Mouse (Mus musculus): ENCODE results near the gene Cgn. TPM values are rescaled to one million over a fixed set of nuclear protein-coding genes. Genes with fewer than 3 reads are reported as not detected.
"Not testable (repeated sequence)": the region's sequence is repeated elsewhere in the genome, so short reads cannot be mapped to it uniquely, and the experiment has no call there.

Cgn gene
- polyA plus RNA-seq, 1 experiment from 2014 or later, result 1.4 TPM

- H3K36me3 ChIP-seq, result no peaks in the 10 kb centered on the region
- H3K4me2 ChIP-seq, result no peak overlapping the region
- no peak overlapping the region for H3K4me3 ChIP-seq
- 71% methylated on average over 2 of the region's 2 CpGs for WGBS
- peaks cover 11% of the 10 kb centered on the region for H3K27me3 ChIP-seq
- no peak for ATAC-seq (replicated peaks; ENCODE audit: insufficient number of reproducible peaks, insufficient read depth, low FRiP score, low read depth)
- peaks cover 13% of the 10 kb centered on the region for H3K4me1 ChIP-seq (replicated peaks)
- H3K9ac ChIP-seq, result no peak overlapping the region
- H3K9me3 ChIP-seq (replicated peaks), result no peaks in the 10 kb centered on the region
- no peak overlapping the region for H3K27ac ChIP-seq
Measured at GRCm38 (mm10) chr3:94789516-94789915, 3.2 kb upstream of the Cgn start.

- ATAC-seq (replicated peaks; ENCODE audit: insufficient number of reproducible peaks, insufficient read depth, low FRiP score, low read depth), result no peak
- Histone ChIP-seq H3K4me1 (replicated peaks) (peaks cover 13% of the 10 kb centered on the region), H3K36me3 (no peaks in the 10 kb centered on the region), H3K27ac (no peak overlapping the region), H3K4me2 (no peak overlapping the region), H3K4me3 (no peak overlapping the region), H3K9me3 (replicated peaks) (no peaks in the 10 kb centered on the region), H3K27me3 (peaks cover 13% of the 10 kb centered on the region), H3K9ac (no peak overlapping the region)
- WGBS, result 96% methylated on average over 1 of the region's 1 CpGs
Measured at GRCm38 (mm10) chr3:94789071-94789470, 2.8 kb upstream of the Cgn start.

- H3K4me1 ChIP-seq (replicated peaks), result peaks cover 13% of the 10 kb centered on the region
- peak overlapping the region; percentile 96 for H3K4me2 ChIP-seq
- peak overlapping the region; percentile 47; the same call in 1 of the 2 replicates for H3K9ac ChIP-seq
- H3K36me3 ChIP-seq, result no peaks in the 10 kb centered on the region
- H3K27ac ChIP-seq, result no peak overlapping the region
- WGBS, result 7% methylated on average over 10 of the region's 11 CpGs
- H3K27me3 ChIP-seq, result peaks cover 13% of the 10 kb centered on the region
- H3K9me3 ChIP-seq (replicated peaks), result no peaks in the 10 kb centered on the region
- peak overlapping the region; percentile 65 for H3K4me3 ChIP-seq
- ATAC-seq (replicated peaks; ENCODE audit: insufficient number of reproducible peaks, insufficient read depth, low FRiP score, low read depth), result no peak
Measured at GRCm38 (mm10) chr3:94787122-94787780, 959 bp upstream of the Cgn start.

- ATAC-seq (replicated peaks; ENCODE audit: insufficient number of reproducible peaks, insufficient read depth, low FRiP score, low read depth), result peak; percentile 21
- Histone ChIP-seq H3K9ac (peak overlapping the region; percentile 57), H3K27me3 (peaks cover 13% of the 10 kb centered on the region), H3K36me3 (no peaks in the 10 kb centered on the region), H3K4me3 (peak overlapping the region; percentile 65), H3K27ac (no peak overlapping the region), H3K4me1 (replicated peaks) (peaks cover 13% of the 10 kb centered on the region), H3K9me3 (replicated peaks) (no peaks in the 10 kb centered on the region), H3K4me2 (peak overlapping the region; percentile 96)
- WGBS, result 4% methylated on average over 14 of the region's 14 CpGs
Measured at GRCm38 (mm10) chr3:94785958-94786357, 334 bp downstream of the Cgn start.

- Histone ChIP-seq H3K9me3 (replicated peaks) (no peaks in the 10 kb centered on the region), H3K9ac (no peak overlapping the region), H3K4me2 (no peak overlapping the region), H3K27me3 (peaks cover 15% of the 10 kb centered on the region), H3K4me1 (replicated peaks) (peaks cover 13% of the 10 kb centered on the region), H3K36me3 (no peaks in the 10 kb centered on the region), H3K4me3 (no peak overlapping the region), H3K27ac (peak overlapping the region; percentile 1; the same call in 1 of the 2 replicates)
- 42% methylated on average over 5 of the region's 5 CpGs for WGBS
- ATAC-seq (replicated peaks; ENCODE audit: insufficient number of reproducible peaks, insufficient read depth, low FRiP score, low read depth), result no peak
Measured at GRCm38 (mm10) chr3:94784171-94784701, 2.1 kb downstream of the Cgn start.

GRCm38 (mm10) chr3:94783462-94783931, 2.8 kb downstream of the Cgn start:
- H3K27me3 ChIP-seq, result peaks cover 20% of the 10 kb centered on the region
- no peaks in the 10 kb centered on the region for H3K36me3 ChIP-seq
- no peak for ATAC-seq (replicated peaks; ENCODE audit: insufficient number of reproducible peaks, insufficient read depth, low FRiP score, low read depth)
- no peak overlapping the region for H3K4me2 ChIP-seq
- H3K4me1 ChIP-seq (replicated peaks), result peaks cover 13% of the 10 kb centered on the region
- no peak overlapping the region; the same call in 1 of the 2 replicates for H3K27ac ChIP-seq
- no peak overlapping the region for H3K9ac ChIP-seq
- WGBS, result 57% methylated on average over 5 of the region's 5 CpGs
- H3K4me3 ChIP-seq, result no peak overlapping the region
- no peaks in the 10 kb centered on the region for H3K9me3 ChIP-seq (replicated peaks)

GRCm38 (mm10) chr3:94782936-94783335, 3.4 kb downstream of the Cgn start:
- Histone ChIP-seq H3K36me3 (no peaks in the 10 kb centered on the region), H3K9ac (no peak overlapping the region), H3K9me3 (replicated peaks) (no peaks in the 10 kb centered on the region), H3K27me3 (peaks cover 20% of the 10 kb centered on the region), H3K4me1 (replicated peaks) (peaks cover 13% of the 10 kb centered on the region), H3K4me3 (no peak overlapping the region), H3K27ac (no peak overlapping the region), H3K4me2 (no peak overlapping the region)
- ATAC-seq (replicated peaks; ENCODE audit: insufficient number of reproducible peaks, insufficient read depth, low FRiP score, low read depth), result no peak
- WGBS, result 57% methylated on average over 4 of the region's 4 CpGs

GRCm38 (mm10) chr3:94781356-94781755, 4.9 kb downstream of the Cgn start:
- 28% methylated on average over 3 of the region's 3 CpGs for WGBS
- Histone ChIP-seq H3K9me3 (replicated peaks) (no peaks in the 10 kb centered on the region), H3K4me2 (no peak overlapping the region), H3K27ac (no peak overlapping the region), H3K27me3 (peaks cover 20% of the 10 kb centered on the region), H3K36me3 (no peaks in the 10 kb centered on the region), H3K4me3 (no peak overlapping the region), H3K4me1 (replicated peaks) (peaks cover 5% of the 10 kb centered on the region; the same call in 1 of the 2 replicates), H3K9ac (no peak overlapping the region)
- ATAC-seq (replicated peaks; ENCODE audit: insufficient number of reproducible peaks, insufficient read depth, low FRiP score, low read depth), result no peak

GRCm38 (mm10) chr3:94775886-94776285, 10.4 kb downstream of the Cgn start:
- WGBS, result 78% methylated on average over 7 of the region's 7 CpGs
- Histone ChIP-seq H3K4me3 (no peak overlapping the region), H3K9me3 (replicated peaks) (no peaks in the 10 kb centered on the region)

GRCm38 (mm10) chr3:94774039-94774438, 12.3 kb downstream of the Cgn start:
- Histone ChIP-seq H3K4me2 (no peak overlapping the region), H3K9ac (no peak overlapping the region), H3K27ac (no peak overlapping the region), H3K27me3 (peaks cover 3% of the 10 kb centered on the region; the same call in 1 of the 2 replicates), H3K36me3 (no peaks in the 10 kb centered on the region), H3K4me3 (no peak overlapping the region), H3K4me1 (replicated peaks) (no peaks in the 10 kb centered on the region), H3K9me3 (replicated peaks) (no peaks in the 10 kb centered on the region)
- WGBS, result 70% methylated on average over 11 of the region's 11 CpGs
- ATAC-seq (replicated peaks; ENCODE audit: insufficient number of reproducible peaks, insufficient read depth, low FRiP score, low read depth), result no peak

More at GRCm38 (mm10) chr3:94775886-94776285, 10.4 kb downstream of the Cgn start:
- Histone ChIP-seq H3K9ac (no peak overlapping the region), H3K36me3 (no peaks in the 10 kb centered on the region), H3K4me2 (no peak overlapping the region), H3K27me3 (peaks cover 6% of the 10 kb centered on the region), H3K27ac (no peak overlapping the region), H3K4me1 (replicated peaks) (no peaks in the 10 kb centered on the region)
- ATAC-seq (replicated peaks; ENCODE audit: insufficient number of reproducible peaks, insufficient read depth, low FRiP score, low read depth), result no peak

- not testable (repeated sequence) for H3K27me3 ChIP-seq; H3K4me2 ChIP-seq; H3K36me3 ChIP-seq; H3K27ac ChIP-seq; ATAC-seq (replicated peaks; ENCODE audit: insufficient number of reproducible peaks, insufficient read depth, low FRiP score, low read depth); H3K4me3 ChIP-seq; H3K9ac ChIP-seq; H3K9me3 ChIP-seq (replicated peaks); H3K4me1 ChIP-seq (replicated peaks)
- 21% methylated on average over 8 of the region's 8 CpGs for WGBS
Measured at GRCm38 (mm10) chr3:94765456-94765855, 20.8 kb downstream of the Cgn start.

Measured in heart, embryonic 15.5 days (tissue).